Mouse (Mus musculus) kidney, embryonic 16.5 days (tissue): ENCODE results near the gene Snrpb2. TPM values are rescaled to one million over a fixed set of nuclear protein-coding genes. Genes with fewer than 3 reads are reported as not detected.

Experiments used
- ATAC-seq: fragments of 200-750 bp; cut with Nextera tagmentation; 2 replicates; pipeline ENCODE4 v1.8.0; 2017; ENCODE audit warnings: moderate TSS enrichment; ENCODE audit not compliant: low FRiP score, low TSS enrichment
- H3K27ac ChIP-seq: fragments of 300-500 bp; sonication (generic); 2 replicates; pipeline ENCODE4 v1.5.1; 2014; ENCODE audit warnings: low read length
- H3K27me3 ChIP-seq: fragments of 300-500 bp; sonication (generic); 2 replicates; pipeline ENCODE4 v1.6.1; 2014; ENCODE audit warnings: low read length, control low read depth, mixed read lengths; ENCODE audit not compliant: insufficient read depth
- H3K36me3 ChIP-seq: fragments of 300-500 bp; sonication (generic); 2 replicates; pipeline ENCODE4 v1.6.1; 2014; ENCODE audit warnings: low read length, control low read depth, mixed read lengths; ENCODE audit not compliant: insufficient read depth
- H3K4me1 ChIP-seq: fragments of 300-500 bp; sonication (generic); 2 replicates; pipeline ENCODE4 v1.6.1; 2014; ENCODE audit warnings: low read length, control low read depth, mixed read lengths; ENCODE audit not compliant: insufficient read depth
- H3K4me2 ChIP-seq: fragments of 300-500 bp; sonication (generic); replicated peaks from 2 replicates; pipeline ENCODE4 v1.6.1; 2014; ENCODE audit warnings: low read depth, low read length
- H3K4me3 ChIP-seq: fragments of 300-500 bp; sonication (generic); 2 replicates; pipeline ENCODE4 v1.5.1; 2014; ENCODE audit warnings: mild to moderate bottlenecking, low read length
- H3K9ac ChIP-seq: fragments of 300-500 bp; sonication (generic); replicated peaks from 2 replicates; pipeline ENCODE4 v1.6.1; 2014; ENCODE audit warnings: low read length
- H3K9me3 ChIP-seq: fragments of 300-500 bp; sonication (generic); 2 replicates; pipeline ENCODE4 v1.6.1; 2016; ENCODE audit warnings: low read length, control low read depth
- WGBS: fragments of 180-500 bp; shearing (Covaris S2); extraction: QIAGEN DNeasy Blood & Tissue Kit; methylation state at CpG from one replicate; pipeline ENCODE4 v1.1.7; 2014; 5-methylcytosine and 5-hydroxymethylcytosine counted together
- polyA plus RNA-seq: library from polyadenylated mRNA; unstranded; fragments of >200 nt; fragmentation: Nextera tagmentation; extraction: Ambion mirVana; gene quantifications from 2 replicates; pipeline ENCODE4 v1.2.1, GENCODE M21; 2015

Snrpb2 gene
- polyA plus RNA-seq, 1 experiment from 2014 or later, result 64.1 TPM

- Histone ChIP-seq H3K9ac (no peak overlapping the region), H3K4me1 (peaks cover 8% of the 10 kb centered on the region), H3K4me3 (peak overlapping the region; percentile 26), H3K27ac (0 out of 2 replicates have a peak overlapping the region, but pooled peaks have one; percentile 9), H3K9me3 (no peaks in the 10 kb centered on the region), H3K27me3 (no peaks in the 10 kb centered on the region), H3K4me2 (peak overlapping the region; percentile 50), H3K36me3 (no peaks in the 10 kb centered on the region)
- 27% methylated on average over 7 of the region's 7 CpGs for WGBS
- ATAC-seq, result peak; percentile 86
Observed at GRCm38 (mm10) chr2:143034350-143035085, 28.3 kb upstream of the Snrpb2 start.

DNA sequence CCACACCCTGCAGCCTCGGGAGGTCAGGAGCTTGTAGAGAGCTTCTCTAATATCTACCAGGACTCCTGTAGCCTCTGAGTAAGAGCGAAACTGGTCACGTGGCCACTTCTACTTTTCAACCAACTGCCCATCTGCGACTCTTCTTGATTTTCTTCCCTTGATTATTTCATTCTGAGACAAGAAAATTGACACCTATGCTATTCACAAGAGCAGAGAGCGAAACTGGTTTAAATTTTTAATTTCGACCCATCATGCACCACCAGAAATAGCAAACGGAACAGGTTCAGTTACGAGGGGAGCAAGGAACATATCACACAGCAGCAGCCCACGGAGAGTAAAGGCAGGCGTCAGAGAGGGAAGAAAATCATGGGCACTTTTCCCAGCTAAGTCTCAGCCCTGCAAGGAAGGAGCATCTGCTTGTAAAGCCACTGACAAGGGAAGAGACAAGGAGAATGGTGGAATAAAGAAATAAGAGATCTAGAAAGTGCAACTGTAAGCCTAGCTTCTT is 27.7 kb upstream of the Snrpb2 start:
- H3K9ac ChIP-seq, result no peak overlapping the region
- no peaks in the 10 kb centered on the region for H3K27me3 ChIP-seq
- peak overlapping the region; percentile 32; the same call in 1 of the 2 replicates for H3K27ac ChIP-seq
- peak; percentile 88 for ATAC-seq
- peak overlapping the region; percentile 50 for H3K4me2 ChIP-seq
- H3K4me1 ChIP-seq, result peaks cover 8% of the 10 kb centered on the region
- H3K4me3 ChIP-seq, result peak overlapping the region; percentile 26
- WGBS, result 38% methylated on average over 10 of the region's 10 CpGs
- no peaks in the 10 kb centered on the region for H3K36me3 ChIP-seq
- no peaks in the 10 kb centered on the region for H3K9me3 ChIP-seq

- H3K4me2 ChIP-seq, result no peak overlapping the region
- WGBS, result 97% methylated on average over 1 of the region's 1 CpGs
- H3K9me3 ChIP-seq, result no peaks in the 10 kb centered on the region
- ATAC-seq, result no peak
- no peak overlapping the region for H3K9ac ChIP-seq
- H3K4me1 ChIP-seq, result no peaks in the 10 kb centered on the region
- H3K4me3 ChIP-seq, result no peak overlapping the region
- no peaks in the 10 kb centered on the region for H3K36me3 ChIP-seq
- H3K27me3 ChIP-seq, result no peaks in the 10 kb centered on the region
- no peak overlapping the region for H3K27ac ChIP-seq
Observed at GRCm38 (mm10) chr2:143041596-143041995, 21.2 kb upstream of the Snrpb2 start.

GRCm38 (mm10) chr2:143055251-143055650 is 7.6 kb upstream of the Snrpb2 start:
- Histone ChIP-seq H3K4me2 (no peak overlapping the region), H3K27me3 (no peaks in the 10 kb centered on the region), H3K4me3 (no peak overlapping the region), H3K9ac (no peak overlapping the region), H3K36me3 (no peaks in the 10 kb centered on the region), H3K9me3 (no peaks in the 10 kb centered on the region), H3K27ac (no peak overlapping the region), H3K4me1 (no peaks in the 10 kb centered on the region)
- no peak for ATAC-seq

DNA sequence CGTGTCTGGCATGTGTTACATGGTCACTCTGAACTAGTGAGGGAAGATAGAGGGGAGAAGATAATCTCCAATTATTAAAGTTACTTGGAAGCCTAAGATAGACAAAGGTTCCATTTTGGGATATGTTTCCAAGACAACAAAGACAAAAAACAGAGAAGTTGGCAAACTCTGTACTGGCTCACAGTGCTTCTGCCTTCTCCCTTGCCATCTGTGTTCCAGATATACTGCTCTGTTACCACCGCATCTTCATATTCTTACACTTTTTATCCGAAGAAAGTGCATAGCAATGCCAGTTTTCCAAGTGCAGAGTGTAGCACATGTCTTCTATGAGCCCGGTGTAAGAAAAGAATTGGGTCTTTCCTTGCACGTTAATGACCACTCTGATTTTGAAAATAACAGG is 6.1 kb upstream of the Snrpb2 start:
- no peaks in the 10 kb centered on the region for H3K9me3 ChIP-seq
- no peak for ATAC-seq
- no peaks in the 10 kb centered on the region for H3K36me3 ChIP-seq
- H3K9ac ChIP-seq, result no peak overlapping the region
- H3K4me3 ChIP-seq, result no peak overlapping the region
- 79% methylated on average over 5 of the region's 5 CpGs for WGBS
- no peaks in the 10 kb centered on the region; the same call in 1 of the 2 replicates for H3K27me3 ChIP-seq
- no peak overlapping the region for H3K27ac ChIP-seq
- H3K4me2 ChIP-seq, result no peak overlapping the region
- H3K4me1 ChIP-seq, result no peaks in the 10 kb centered on the region

DNA sequence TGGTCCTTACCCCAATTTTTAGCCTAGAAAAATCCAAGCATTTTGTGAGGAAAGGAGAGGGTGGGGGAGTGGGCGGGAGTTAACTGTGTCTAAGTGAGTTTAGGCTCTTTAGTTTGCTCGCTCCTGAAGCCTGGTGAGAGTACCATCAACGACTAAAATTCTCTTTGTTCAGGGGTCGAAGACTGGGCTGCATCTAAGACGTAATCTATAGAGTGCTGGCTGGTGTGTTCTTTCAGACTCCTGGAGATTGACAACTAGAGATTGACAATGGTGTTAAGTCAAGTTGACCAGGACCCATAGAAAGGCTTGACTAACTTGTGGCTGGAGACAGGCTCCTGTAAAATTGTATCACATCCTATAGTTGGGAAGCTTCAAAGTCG is 417 bp upstream of the Snrpb2 start:
- Histone ChIP-seq H3K27me3 (no peaks in the 10 kb centered on the region; the same call in 1 of the 2 replicates), H3K9me3 (no peaks in the 10 kb centered on the region), H3K36me3 (peaks cover 22% of the 10 kb centered on the region; the same call in 1 of the 2 replicates), H3K9ac (peak overlapping the region; percentile 91), H3K27ac (no peak overlapping the region), H3K4me1 (peaks cover 4% of the 10 kb centered on the region; the same call in 1 of the 2 replicates), H3K4me3 (peak overlapping the region; percentile 96), H3K4me2 (peak overlapping the region; percentile 62)
- 51% methylated on average over 6 of the region's 6 CpGs for WGBS
- ATAC-seq, result peak; percentile 56

DNA sequence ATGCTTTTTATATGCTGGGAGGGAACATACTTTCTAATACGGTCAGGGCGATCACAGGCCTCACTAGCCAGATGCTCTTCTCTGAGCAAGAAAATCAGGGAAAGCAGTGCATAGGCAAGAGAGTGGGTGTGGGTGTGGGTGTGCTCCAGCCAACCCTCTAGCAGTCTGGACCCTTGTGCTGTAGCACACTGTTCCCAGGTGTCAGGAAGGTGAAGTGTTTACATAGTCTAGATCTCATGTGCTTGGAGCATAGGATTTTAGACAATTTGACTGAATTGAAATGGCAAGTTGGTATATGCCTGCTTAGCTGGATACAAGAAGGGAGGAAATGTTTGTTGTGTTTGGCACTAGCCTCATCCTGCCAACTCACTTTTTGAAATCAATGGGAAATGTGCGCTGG is 3.1 kb downstream of the Snrpb2 start:
- H3K4me1 ChIP-seq, result peaks cover 4% of the 10 kb centered on the region; the same call in 1 of the 2 replicates
- no peak overlapping the region for H3K4me2 ChIP-seq
- ATAC-seq, result no peak
- H3K27me3 ChIP-seq, result no peaks in the 10 kb centered on the region; the same call in 1 of the 2 replicates
- H3K27ac ChIP-seq, result no peak overlapping the region
- H3K36me3 ChIP-seq, result peaks cover 38% of the 10 kb centered on the region
- H3K9me3 ChIP-seq, result no peaks in the 10 kb centered on the region
- H3K4me3 ChIP-seq, result no peak overlapping the region
- WGBS, result 86% methylated on average over 3 of the region's 3 CpGs
- H3K9ac ChIP-seq, result no peak overlapping the region

DNA sequence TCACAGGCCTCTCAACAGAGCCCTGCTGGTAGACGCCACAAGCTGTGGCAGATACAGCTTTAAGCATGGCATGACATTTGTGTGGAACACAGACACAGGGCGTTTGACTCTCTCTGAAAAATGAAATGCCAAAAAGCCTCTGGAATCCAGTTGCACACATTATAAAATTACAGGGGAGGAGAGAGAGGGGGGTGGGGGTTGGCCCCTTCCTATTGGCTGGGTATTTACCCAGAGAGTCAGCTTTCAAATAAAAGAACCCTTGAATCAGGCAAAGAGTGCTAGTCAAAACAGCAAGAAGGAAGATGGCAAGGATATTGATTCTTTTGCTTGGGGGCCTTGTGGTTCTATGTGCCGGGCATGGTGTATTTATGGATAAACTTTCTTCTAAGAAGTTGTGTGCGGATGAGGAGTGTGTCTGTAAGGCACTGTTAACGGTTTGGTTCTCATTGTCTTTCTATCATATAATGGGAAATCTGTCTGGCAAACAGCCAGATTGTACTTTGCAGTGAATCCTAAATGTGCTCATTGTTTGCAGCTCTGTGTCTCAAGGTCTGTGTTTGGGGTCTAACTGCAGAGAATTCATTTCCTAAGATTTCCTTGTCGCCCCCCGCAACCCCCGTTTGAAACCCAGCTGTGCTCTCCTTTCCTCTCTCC is 15.5 kb downstream of the Snrpb2 start, which contains the start of gene Otor:
Gene Otor (plus strand): TSS at position 276 of the 654 bp plus-strand sequence.
- ATAC-seq, result no peak
- 67% methylated on average over 8 of the region's 8 CpGs for WGBS

GRCm38 (mm10) chr2:143081693-143082092 is 18.9 kb downstream of the Snrpb2 start:
- no peak for ATAC-seq

More for the DNA sequence above, 15.5 kb downstream of the Snrpb2 start, which contains the start of gene Otor:
- Histone ChIP-seq H3K36me3 (no peaks in the 10 kb centered on the region), H3K27ac (no peak within 1 kb of the TSS), H3K4me3 (no peak within 1 kb of the TSS), H3K9me3 (no peaks in the 10 kb centered on the region), H3K27me3 (no peaks in the 10 kb centered on the region), H3K4me2 (no peak within 1 kb of the TSS), H3K9ac (no peak within 1 kb of the TSS), H3K4me1 (0 out of 2 replicates have a peak, but pooled peaks cover 5% of the 10 kb centered on the region)

More at GRCm38 (mm10) chr2:143081693-143082092, 18.9 kb downstream of the Snrpb2 start:
- Histone ChIP-seq H3K9ac (no peak overlapping the region), H3K4me3 (no peak overlapping the region), H3K36me3 (no peaks in the 10 kb centered on the region), H3K4me1 (0 out of 2 replicates have a peak, but pooled peaks cover 5% of the 10 kb centered on the region), H3K27me3 (no peaks in the 10 kb centered on the region), H3K27ac (peak overlapping the region; percentile 67), H3K4me2 (0 out of 2 replicates have a peak overlapping the region, but pooled peaks have one; percentile 13), H3K9me3 (no peaks in the 10 kb centered on the region)
- WGBS, result 52% methylated on average over 3 of the region's 3 CpGs
